Mouse (Mus musculus): ENCODE results near the gene Ppm1l. TPM values are rescaled to one million over a fixed set of nuclear protein-coding genes. Genes with fewer than 3 reads are reported as not detected.

Ppm1l gene
- 1.5 TPM for polyA plus RNA-seq (2014; fragmentation: Illumina TruSeq; extraction: RNeasy Lipid Tissue Mini Kit (QIAGEN cat#74804); ENCODE audit: low read depth, low replicate concordance)

DNA sequence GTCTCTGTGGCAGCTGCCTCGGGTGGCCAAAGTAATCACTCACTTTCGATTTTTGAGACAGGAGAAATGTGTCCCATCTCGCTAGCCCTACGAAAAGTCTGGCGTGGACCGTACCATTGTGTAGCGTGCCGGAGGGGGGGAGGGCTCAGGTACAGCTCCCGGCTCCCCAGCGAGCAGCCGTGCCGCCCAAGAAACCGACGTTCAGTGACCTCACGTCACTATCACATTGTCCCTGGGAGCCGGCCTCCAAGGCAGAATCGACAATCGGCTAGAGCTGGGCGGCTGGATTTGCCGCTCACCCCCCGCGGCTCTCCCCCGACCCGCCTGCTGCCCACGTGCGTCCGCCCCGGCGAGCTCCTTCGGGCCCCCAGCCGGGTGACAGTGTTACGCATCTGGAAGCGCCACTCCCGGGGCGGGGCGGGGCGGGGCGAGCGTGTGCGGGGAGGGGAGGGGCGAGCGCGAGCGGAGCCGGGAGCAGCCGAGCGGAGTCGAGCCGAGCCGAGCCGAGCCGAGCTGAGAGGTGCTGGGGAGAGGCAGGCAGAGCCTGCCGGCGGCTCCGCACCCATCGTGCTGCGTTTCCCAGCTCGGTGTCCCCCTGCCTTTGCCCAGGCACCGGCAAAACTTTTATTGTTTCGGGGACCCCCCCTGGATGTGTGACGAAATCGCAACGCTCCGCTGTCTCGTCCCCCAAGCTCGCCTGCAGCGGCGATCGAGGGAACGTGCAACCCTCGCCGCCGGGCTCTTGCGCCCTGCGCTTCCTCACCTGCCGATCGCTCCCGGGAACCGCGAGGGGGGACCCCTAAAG lies at the start of gene Ppm1l:
Gene Ppm1l (plus strand): TSS at position 471 of the 805 bp plus-strand sequence.

DNA sequence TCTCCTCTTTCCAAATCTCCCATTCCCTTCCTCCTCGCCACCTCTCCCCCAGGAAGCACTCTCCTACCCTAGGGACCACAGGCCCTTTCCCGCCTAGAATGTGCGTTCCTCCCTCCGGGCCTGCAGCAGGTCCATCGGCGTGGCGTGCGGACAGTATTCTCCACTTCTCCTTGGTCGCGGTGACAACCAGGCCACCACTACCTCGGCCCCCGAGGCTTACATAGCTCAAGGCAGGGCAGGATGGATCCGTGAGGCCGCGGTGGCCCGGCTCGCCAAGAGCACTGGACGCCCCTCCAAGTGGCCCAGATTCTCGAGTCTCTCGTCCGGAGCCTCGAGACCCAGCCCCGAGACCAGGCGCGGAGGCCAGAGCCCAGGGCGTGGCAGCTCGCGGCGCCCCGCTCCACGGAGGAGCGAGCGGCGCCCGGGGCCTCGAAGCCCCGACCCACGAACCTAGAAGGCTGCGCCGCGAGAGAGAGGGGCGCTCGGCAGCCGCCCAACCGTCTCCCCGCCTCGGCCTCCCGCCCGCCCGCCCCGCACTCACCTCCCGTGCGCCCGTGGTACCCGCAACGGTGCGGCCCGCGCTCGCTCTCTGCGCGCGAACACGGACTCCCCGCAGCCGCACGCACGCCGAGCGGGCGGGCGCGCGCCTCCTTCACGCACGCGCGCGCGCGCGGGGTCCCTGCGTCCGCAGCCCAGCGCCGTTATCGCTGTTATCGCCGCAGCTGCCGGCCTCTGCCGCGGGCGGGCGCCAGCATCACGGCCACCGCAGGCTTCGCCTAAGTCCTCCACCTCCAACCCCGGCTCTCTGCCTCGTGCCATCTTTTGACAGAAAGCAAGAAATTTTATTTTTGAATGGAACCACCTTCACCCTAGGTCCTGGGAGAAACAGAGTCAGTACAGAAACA lies 281.9 kb downstream of the Ppm1l start, which contains the start of gene B3galnt1:
Gene B3galnt1 (minus strand): TSS at position 700 of the 905 bp plus-strand sequence.

Other genes starting within 250 kb of the Ppm1l start
- gene Kpna4, start 189.7 kb upstream of the Ppm1l start, polyA plus RNA-seq (2014; fragmentation: Illumina TruSeq; extraction: RNeasy Lipid Tissue Mini Kit (QIAGEN cat#74804); ENCODE audit: low read depth, low replicate concordance) = 240 TPM
- gene Arl14, start 94.4 kb upstream of the Ppm1l start, polyA plus RNA-seq (2014; fragmentation: Illumina TruSeq; extraction: RNeasy Lipid Tissue Mini Kit (QIAGEN cat#74804); ENCODE audit: low read depth, low replicate concordance) = 0.24 TPM

Data from testis, adult 10 weeks (tissue).